Mouse (Mus musculus): ENCODE results near the gene Zfp451. TPM values are rescaled to one million over a fixed set of nuclear protein-coding genes. Genes with fewer than 3 reads are reported as not detected.
"Not testable (repeated sequence)": the region's sequence is repeated elsewhere in the genome, so short reads cannot be mapped to it uniquely, and the experiment has no call there.

The Zfp451 gene
- polyA plus RNA-seq (2016; fragmentation: Nextera tagmentation; extraction: Ambion mirVana), result 49.2 and 59.1 TPM in 2 replicates

- WGBS, result under 1% methylated on average over 73 of the region's 85 CpGs
- H3K4me3 ChIP-seq, result peak within 1 kb of the TSS; percentile 94
- peak; percentile 93 for ATAC-seq (ENCODE audit: low FRiP score, low read depth)
- H3K9me3 ChIP-seq, result no peaks in the 10 kb centered on the region
- H3K9ac ChIP-seq (replicated peaks), result peak within 1 kb of the TSS; percentile 97
- H3K27me3 ChIP-seq, result no peaks in the 10 kb centered on the region
- H3K36me3 ChIP-seq, result peaks cover 34% of the 10 kb centered on the region
- H3K4me2 ChIP-seq (replicated peaks), result peak within 1 kb of the TSS; percentile 79
- H3K4me1 ChIP-seq, result peaks cover 15% of the 10 kb centered on the region
- peak within 1 kb of the TSS; percentile 95 for H3K27ac ChIP-seq (replicated peaks)
These were observed at the start of gene Zfp451 for GRCm38 (mm10) chr1:33813868-33814794. TSS of gene Zfp451 (minus strand) at chr1:33814595.

GRCm38 (mm10) chr1:33846807-33847206 is 32.4 kb upstream of the Zfp451 start:
- Histone ChIP-seq H3K9me3 (no peaks in the 10 kb centered on the region), H3K27me3 (no peaks in the 10 kb centered on the region), H3K27ac (replicated peaks) (no peak overlapping the region), H3K4me1 (no peaks in the 10 kb centered on the region), H3K4me3 (no peak overlapping the region), H3K4me2 (replicated peaks) (no peak overlapping the region), H3K36me3 (no peaks in the 10 kb centered on the region), H3K9ac (replicated peaks) (no peak overlapping the region)
- 94% methylated on average over 2 of the region's 2 CpGs for WGBS
- no peak for ATAC-seq (ENCODE audit: low FRiP score, low read depth)

GRCm38 (mm10) chr1:33843823-33844222 is 29.4 kb upstream of the Zfp451 start:
- Histone ChIP-seq H3K4me2 (replicated peaks) (no peak overlapping the region), H3K9me3 (no peaks in the 10 kb centered on the region), H3K4me1 (no peaks in the 10 kb centered on the region), H3K27me3 (no peaks in the 10 kb centered on the region), H3K4me3 (no peak overlapping the region), H3K9ac (replicated peaks) (no peak overlapping the region), H3K27ac (replicated peaks) (no peak overlapping the region), H3K36me3 (no peaks in the 10 kb centered on the region)
- WGBS, result 79% methylated on average over 6 of the region's 6 CpGs
- no peak for ATAC-seq (ENCODE audit: low FRiP score, low read depth)

GRCm38 (mm10) chr1:33838952-33839351 is 24.6 kb upstream of the Zfp451 start:
- not testable (repeated sequence) for H3K4me3 ChIP-seq; ATAC-seq (ENCODE audit: low FRiP score, low read depth); H3K9me3 ChIP-seq; H3K9ac ChIP-seq (replicated peaks); H3K27me3 ChIP-seq; H3K27ac ChIP-seq (replicated peaks); H3K36me3 ChIP-seq; H3K4me2 ChIP-seq (replicated peaks); H3K4me1 ChIP-seq
- WGBS, result 95% methylated on average over 14 of the region's 14 CpGs

- Histone ChIP-seq H3K4me3 (no peak overlapping the region), H3K4me2 (replicated peaks) (no peak overlapping the region), H3K27ac (replicated peaks) (no peak overlapping the region), H3K9ac (replicated peaks) (no peak overlapping the region), H3K9me3 (0 out of 2 replicates have a peak, but pooled peaks cover 4% of the 10 kb centered on the region), H3K27me3 (no peaks in the 10 kb centered on the region), H3K4me1 (no peaks in the 10 kb centered on the region), H3K36me3 (no peaks in the 10 kb centered on the region)
- no peak for ATAC-seq (ENCODE audit: low FRiP score, low read depth)
- WGBS, result 70% methylated on average over 4 of the region's 4 CpGs
These were observed 16.2 kb upstream of the Zfp451 start for GRCm38 (mm10) chr1:33830586-33830985.

- no peak overlapping the region for H3K9ac ChIP-seq (replicated peaks)
- H3K9me3 ChIP-seq, result no peaks in the 10 kb centered on the region
- H3K4me2 ChIP-seq (replicated peaks), result no peak overlapping the region
- ATAC-seq (ENCODE audit: low FRiP score, low read depth), result no peak
- H3K36me3 ChIP-seq, result peaks cover 2% of the 10 kb centered on the region; the same call in 1 of the 2 replicates
- WGBS, result 70% methylated on average over 2 of the region's 2 CpGs
- H3K4me3 ChIP-seq, result no peak overlapping the region
- no peaks in the 10 kb centered on the region for H3K27me3 ChIP-seq
- H3K27ac ChIP-seq (replicated peaks), result no peak overlapping the region
- peaks cover 6% of the 10 kb centered on the region for H3K4me1 ChIP-seq
These were observed 3.5 kb upstream of the Zfp451 start for GRCm38 (mm10) chr1:33817931-33818330.

GRCm38 (mm10) chr1:33813495-33813867 is 914 bp downstream of the Zfp451 start:
- 10% methylated on average over 11 of the region's 11 CpGs for WGBS

GRCm38 (mm10) chr1:33803323-33803722 is 11.1 kb downstream of the Zfp451 start:
- no peak overlapping the region for H3K9ac ChIP-seq (replicated peaks)
- ATAC-seq (ENCODE audit: low FRiP score, low read depth), result no peak
- H3K27ac ChIP-seq (replicated peaks), result no peak overlapping the region
- WGBS, result 98% methylated on average over 2 of the region's 2 CpGs
- H3K9me3 ChIP-seq, result no peaks in the 10 kb centered on the region
- peaks cover 66% of the 10 kb centered on the region for H3K36me3 ChIP-seq
- no peaks in the 10 kb centered on the region for H3K27me3 ChIP-seq
- H3K4me1 ChIP-seq, result no peaks in the 10 kb centered on the region
- no peak overlapping the region for H3K4me2 ChIP-seq (replicated peaks)
- H3K4me3 ChIP-seq, result no peak overlapping the region

More at GRCm38 (mm10) chr1:33813495-33813867, 914 bp downstream of the Zfp451 start:
- H3K4me2 ChIP-seq (replicated peaks), result peak overlapping the region; percentile 79
- peaks cover 15% of the 10 kb centered on the region for H3K4me1 ChIP-seq
- H3K9ac ChIP-seq (replicated peaks), result peak overlapping the region; percentile 97
- peaks cover 38% of the 10 kb centered on the region for H3K36me3 ChIP-seq
- peak; percentile 20 for ATAC-seq (ENCODE audit: low FRiP score, low read depth)
- peak overlapping the region; percentile 94 for H3K4me3 ChIP-seq
- H3K9me3 ChIP-seq, result no peaks in the 10 kb centered on the region
- peak overlapping the region; percentile 95 for H3K27ac ChIP-seq (replicated peaks)
- no peaks in the 10 kb centered on the region for H3K27me3 ChIP-seq

- H3K4me1 ChIP-seq, result no peaks in the 10 kb centered on the region
- no peak overlapping the region for H3K4me2 ChIP-seq (replicated peaks)
- H3K36me3 ChIP-seq, result peaks cover 53% of the 10 kb centered on the region
- no peak for ATAC-seq (ENCODE audit: low FRiP score, low read depth)
- H3K4me3 ChIP-seq, result no peak overlapping the region
- H3K9ac ChIP-seq (replicated peaks), result no peak overlapping the region
- H3K27me3 ChIP-seq, result no peaks in the 10 kb centered on the region
- H3K27ac ChIP-seq (replicated peaks), result no peak overlapping the region
- WGBS, result 88% methylated on average over 3 of the region's 3 CpGs
- H3K9me3 ChIP-seq, result no peaks in the 10 kb centered on the region
These were observed 14.8 kb downstream of the Zfp451 start for GRCm38 (mm10) chr1:33799620-33800019.

GRCm38 (mm10) chr1:33788493-33788892 is 25.9 kb downstream of the Zfp451 start:
- Histone ChIP-seq H3K27me3 (no peaks in the 10 kb centered on the region), H3K27ac (replicated peaks) (no peak overlapping the region), H3K4me2 (replicated peaks) (no peak overlapping the region), H3K9ac (replicated peaks) (no peak overlapping the region), H3K36me3 (peaks cover 9% of the 10 kb centered on the region; the same call in 1 of the 2 replicates), H3K4me3 (no peak overlapping the region), H3K9me3 (no peaks in the 10 kb centered on the region), H3K4me1 (no peaks in the 10 kb centered on the region)
- 78% methylated on average over 3 of the region's 3 CpGs for WGBS
- ATAC-seq (ENCODE audit: low FRiP score, low read depth), result no peak

GRCm38 (mm10) chr1:33788072-33788471 is 26.3 kb downstream of the Zfp451 start:
- no peak for ATAC-seq (ENCODE audit: low FRiP score, low read depth)
- no peak overlapping the region for H3K9ac ChIP-seq (replicated peaks)

GRCm38 (mm10) chr1:33784561-33784960 is 29.8 kb downstream of the Zfp451 start:
- Histone ChIP-seq H3K9ac (replicated peaks) (no peak overlapping the region), H3K4me1 (no peaks in the 10 kb centered on the region), H3K4me3 (no peak overlapping the region), H3K4me2 (replicated peaks) (no peak overlapping the region), H3K27me3 (no peaks in the 10 kb centered on the region), H3K9me3 (no peaks in the 10 kb centered on the region), H3K27ac (replicated peaks) (no peak overlapping the region), H3K36me3 (peaks cover 23% of the 10 kb centered on the region)
- no peak for ATAC-seq (ENCODE audit: low FRiP score, low read depth)
- WGBS, result 92% methylated on average over 5 of the region's 5 CpGs

More at GRCm38 (mm10) chr1:33788072-33788471, 26.3 kb downstream of the Zfp451 start:
- H3K9me3 ChIP-seq, result no peaks in the 10 kb centered on the region
- no peaks in the 10 kb centered on the region for H3K4me1 ChIP-seq
- H3K27me3 ChIP-seq, result no peaks in the 10 kb centered on the region
- no peak overlapping the region for H3K4me2 ChIP-seq (replicated peaks)
- no peak overlapping the region for H3K27ac ChIP-seq (replicated peaks)
- no peak overlapping the region for H3K4me3 ChIP-seq
- WGBS, result 80% methylated on average over 5 of the region's 5 CpGs
- H3K36me3 ChIP-seq, result peaks cover 13% of the 10 kb centered on the region

Measured in midbrain, embryonic 12.5 days (tissue).